Mouse (Mus musculus) midbrain, embryonic 11.5 days (tissue): ENCODE measurements around the gene Gm49403. TPM values are rescaled to one million over a fixed set of nuclear protein-coding genes. Genes with fewer than 3 reads are reported as not detected.

Experiments used
- ATAC-seq: fragments of 200-750 bp; cut with Nextera tagmentation; 2 replicates; pipeline ENCODE4 v1.8.0; 2017; ENCODE audit warnings: moderate TSS enrichment, moderate library complexity; ENCODE audit not compliant: low FRiP score
- DNase-seq: peaks from one replicate; pipeline ENCODE4 v3.0.0; 2015; ENCODE audit warnings: low spot score; ENCODE audit errors: missing footprints
- H3K27ac ChIP-seq: fragments of 300-500 bp; sonication (generic); 2 replicates; pipeline ENCODE4 v1.5.1; 2014; ENCODE audit warnings: low read depth, low read length
- H3K27me3 ChIP-seq: fragments of 300-500 bp; sonication (generic); 2 replicates; pipeline ENCODE4 v1.6.1; 2014; ENCODE audit warnings: mild to moderate bottlenecking, low read length, moderate library complexity, mixed read lengths; ENCODE audit not compliant: control insufficient read depth, insufficient read depth
- H3K36me3 ChIP-seq: fragments of 300-500 bp; sonication (generic); 2 replicates; pipeline ENCODE4 v1.6.1; 2014; ENCODE audit warnings: mild to moderate bottlenecking, low read length, moderate library complexity, mixed read lengths; ENCODE audit not compliant: control insufficient read depth, insufficient read depth
- H3K4me1 ChIP-seq: fragments of 300-500 bp; sonication (generic); 2 replicates; pipeline ENCODE4 v1.6.1; 2014; ENCODE audit warnings: low read length; ENCODE audit not compliant: control insufficient read depth, insufficient read depth
- H3K4me2 ChIP-seq: fragments of 300-500 bp; sonication (generic); 2 replicates; pipeline ENCODE4 v1.6.1; 2014; ENCODE audit warnings: mild to moderate bottlenecking, moderate library complexity
- H3K4me3 ChIP-seq: fragments of 300-500 bp; sonication (generic); 2 replicates; pipeline ENCODE4 v1.5.1; 2014; ENCODE audit warnings: low read depth, low read length
- H3K9ac ChIP-seq: fragments of 300-500 bp; sonication (generic); 2 replicates; pipeline ENCODE4 v1.6.1; 2014; ENCODE audit warnings: low read length
- H3K9me3 ChIP-seq: fragments of 300-500 bp; sonication (generic); 2 replicates; pipeline ENCODE4 v1.6.1; 2016; ENCODE audit warnings: low read length; ENCODE audit not compliant: control insufficient read depth
- WGBS: fragments of 180-500 bp; shearing (Covaris S2); extraction: QIAGEN DNeasy Blood & Tissue Kit; methylation state at CpG from one replicate; pipeline ENCODE4 v1.1.7; 2014; 5-methylcytosine and 5-hydroxymethylcytosine counted together
- polyA plus RNA-seq: library from polyadenylated mRNA; unstranded; fragments of >200 nt; fragmentation: Nextera tagmentation; extraction: Ambion mirVana; gene quantifications from 2 replicates; pipeline ENCODE4 v1.2.1, GENCODE M21; 2014

The Gm49403 gene
- polyA plus RNA-seq, 1 experiment from 2014 or later, result not detected

GRCm38 (mm10) chr19:8898576-8898975, 14.8 kb downstream of the Gm49403 start:
- WGBS, result 18% methylated on average over 13 of the region's 13 CpGs

DNA sequence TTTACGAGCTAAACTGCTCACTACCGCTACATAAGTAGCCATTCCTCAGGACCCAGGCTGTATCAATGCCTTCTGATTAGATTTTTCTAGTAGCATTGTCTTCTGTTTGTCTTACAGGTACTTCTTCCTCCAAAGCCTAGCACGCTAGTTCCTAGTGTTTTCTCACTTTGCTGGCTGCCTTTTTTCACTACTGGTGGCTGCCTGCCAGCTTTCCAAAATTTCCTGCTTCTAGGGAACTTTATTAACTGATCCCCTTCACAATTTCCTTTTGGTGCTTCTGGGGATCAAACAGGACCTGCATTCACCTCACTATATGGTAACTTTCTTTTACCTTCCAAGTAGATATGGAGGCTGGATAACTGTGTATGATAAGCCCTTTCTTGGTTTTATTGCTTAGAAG, 15.3 kb downstream of the Gm49403 start:
- no peak overlapping the region for H3K27ac ChIP-seq

More at GRCm38 (mm10) chr19:8898576-8898975, 14.8 kb downstream of the Gm49403 start:
- H3K27ac ChIP-seq, result peak overlapping the region; percentile 50; the same call in 1 of the 2 replicates
- no peak for DNase-seq
- no peak for ATAC-seq
- no peaks in the 10 kb centered on the region for H3K9me3 ChIP-seq
- peaks cover 16% of the 10 kb centered on the region for H3K36me3 ChIP-seq
- peak overlapping the region; percentile 94 for H3K4me2 ChIP-seq
- H3K27me3 ChIP-seq, result no peaks in the 10 kb centered on the region
- H3K9ac ChIP-seq, result peak overlapping the region; percentile 97
- peaks cover 16% of the 10 kb centered on the region for H3K4me1 ChIP-seq
- H3K4me3 ChIP-seq, result peak overlapping the region; percentile 95

DNA sequence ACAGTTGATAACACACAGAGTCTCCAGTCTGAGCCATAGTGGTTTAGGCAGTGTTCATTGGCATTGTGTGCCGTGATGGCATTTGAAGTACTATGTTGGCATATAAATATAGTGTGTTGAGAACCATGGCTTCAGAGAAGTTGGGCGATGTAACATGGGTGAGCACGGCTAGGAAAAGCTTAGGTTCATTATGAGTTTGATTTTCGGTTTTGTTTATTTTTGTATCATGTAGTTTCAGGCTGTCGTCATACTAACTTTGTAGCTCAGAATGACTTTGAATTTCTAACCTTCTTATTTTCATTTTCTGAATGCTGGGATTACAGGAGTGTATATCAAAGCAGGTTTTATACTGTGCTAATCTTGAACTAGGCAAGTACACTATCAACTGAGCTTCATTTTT, 19.7 kb downstream of the Gm49403 start:
- Histone ChIP-seq H3K4me3 (no peak overlapping the region), H3K4me1 (peaks cover 6% of the 10 kb centered on the region), H3K9me3 (no peaks in the 10 kb centered on the region), H3K36me3 (peaks cover 26% of the 10 kb centered on the region), H3K27me3 (no peaks in the 10 kb centered on the region), H3K9ac (no peak overlapping the region), H3K4me2 (no peak overlapping the region), H3K27ac (no peak overlapping the region)
- no peak for ATAC-seq
- WGBS, result 97% methylated on average over 5 of the region's 5 CpGs
- no peak for DNase-seq

More for the DNA sequence above, 15.3 kb downstream of the Gm49403 start:
- H3K9me3 ChIP-seq, result no peaks in the 10 kb centered on the region
- peaks cover 16% of the 10 kb centered on the region for H3K36me3 ChIP-seq
- no peak for DNase-seq
- H3K4me3 ChIP-seq, result peak overlapping the region; percentile 95
- H3K4me2 ChIP-seq, result peak overlapping the region; percentile 94
- 70% methylated on average over 3 of the region's 3 CpGs for WGBS
- ATAC-seq, result no peak
- H3K9ac ChIP-seq, result peak overlapping the region; percentile 97
- no peaks in the 10 kb centered on the region for H3K27me3 ChIP-seq
- H3K4me1 ChIP-seq, result peaks cover 13% of the 10 kb centered on the region

- H3K27me3 ChIP-seq, result no peaks in the 10 kb centered on the region
- ATAC-seq (no peak), DNase-seq (no peak)
- H3K36me3 ChIP-seq, result peaks cover 51% of the 10 kb centered on the region
- no peak overlapping the region for H3K4me3 ChIP-seq
- no peak overlapping the region for H3K27ac ChIP-seq
- no peak overlapping the region for H3K9ac ChIP-seq
- H3K4me2 ChIP-seq, result no peak overlapping the region
- no peaks in the 10 kb centered on the region for H3K4me1 ChIP-seq
- H3K9me3 ChIP-seq, result no peaks in the 10 kb centered on the region
- 95% methylated on average over 6 of the region's 6 CpGs for WGBS
Measured at GRCm38 (mm10) chr19:8908531-8908930, 24.8 kb downstream of the Gm49403 start.

DNA sequence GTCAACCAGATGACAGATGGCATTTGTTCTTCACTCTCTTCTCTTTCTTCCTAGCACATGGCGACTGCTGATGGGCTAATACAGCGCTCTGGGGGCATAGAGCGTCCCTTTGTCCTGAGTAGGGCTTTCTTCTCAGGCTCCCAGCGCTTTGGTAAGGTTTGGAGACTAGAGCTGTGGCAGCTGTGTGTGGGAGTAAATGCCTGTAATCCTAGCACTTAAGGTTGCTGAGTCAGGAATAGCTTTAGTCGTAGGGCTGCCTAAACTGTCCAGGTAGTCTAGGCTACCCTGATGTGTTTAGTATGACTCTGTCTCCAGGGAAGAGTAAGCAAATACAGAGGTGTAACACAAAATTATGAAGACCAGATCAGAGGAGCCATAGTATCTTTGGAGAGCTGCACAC, 28.1 kb downstream of the Gm49403 start:
- H3K36me3 ChIP-seq, result peaks cover 67% of the 10 kb centered on the region
- no peaks in the 10 kb centered on the region for H3K27me3 ChIP-seq
- no peaks in the 10 kb centered on the region for H3K9me3 ChIP-seq
- H3K4me1 ChIP-seq, result no peaks in the 10 kb centered on the region
- H3K9ac ChIP-seq, result no peak overlapping the region
- DNase-seq (no peak), ATAC-seq (no peak)
- no peak overlapping the region for H3K4me3 ChIP-seq
- no peak overlapping the region for H3K27ac ChIP-seq
- no peak overlapping the region for H3K4me2 ChIP-seq
- WGBS, result 85% methylated on average over 5 of the region's 5 CpGs

- DNase-seq (no peak), ATAC-seq (no peak)
- 95% methylated on average over 3 of the region's 3 CpGs for WGBS
- Histone ChIP-seq H3K4me1 (no peaks in the 10 kb centered on the region), H3K27ac (no peak overlapping the region), H3K9me3 (no peaks in the 10 kb centered on the region), H3K27me3 (no peaks in the 10 kb centered on the region), H3K4me2 (no peak overlapping the region), H3K4me3 (no peak overlapping the region), H3K9ac (no peak overlapping the region), H3K36me3 (peaks cover 52% of the 10 kb centered on the region)
Measured at GRCm38 (mm10) chr19:8914212-8914611, 30.5 kb downstream of the Gm49403 start.

DNA sequence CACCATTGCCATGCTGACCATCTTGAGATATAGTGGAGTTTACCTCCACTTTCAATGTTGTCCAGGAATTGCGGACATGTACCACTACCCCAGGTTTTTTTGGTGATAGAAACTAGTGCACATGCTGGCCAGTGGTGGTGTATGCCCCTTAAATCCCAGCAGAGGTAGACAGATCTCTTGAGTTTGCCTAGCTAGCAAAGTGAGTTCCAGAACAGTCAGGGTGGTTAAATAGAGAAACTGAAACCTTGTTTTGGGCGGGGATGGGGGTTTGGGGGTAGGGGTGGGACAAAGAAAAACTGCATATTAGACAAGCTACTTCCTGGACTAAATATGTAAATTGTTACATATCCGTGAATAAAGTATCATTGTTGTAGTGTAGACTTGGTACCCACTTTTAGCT, 35.3 kb downstream of the Gm49403 start:
- Histone ChIP-seq H3K36me3 (peaks cover 23% of the 10 kb centered on the region), H3K9me3 (no peaks in the 10 kb centered on the region), H3K9ac (no peak overlapping the region), H3K4me1 (peaks cover 14% of the 10 kb centered on the region), H3K4me3 (no peak overlapping the region), H3K27me3 (no peaks in the 10 kb centered on the region), H3K4me2 (no peak overlapping the region), H3K27ac (no peak overlapping the region)
- ATAC-seq (no peak), DNase-seq (no peak)
- 91% methylated on average over 3 of the region's 3 CpGs for WGBS

DNA sequence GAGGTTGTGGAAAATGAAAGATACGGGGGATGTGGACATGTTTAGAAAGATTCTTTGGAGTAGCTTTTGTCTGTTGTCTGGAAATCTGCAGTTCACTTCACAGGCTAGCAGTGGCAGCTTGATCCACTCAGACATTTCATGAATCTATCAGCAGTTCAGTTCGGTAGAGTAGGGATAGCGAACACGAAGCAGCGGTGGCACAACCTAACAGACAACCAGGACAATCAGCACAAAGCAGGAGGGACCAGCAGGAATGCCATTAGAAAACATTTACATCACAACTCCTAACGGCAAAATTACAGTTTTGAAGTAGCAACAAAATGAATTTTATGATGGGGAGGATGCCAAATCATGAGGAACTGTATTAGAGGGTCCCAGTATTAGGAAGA, 35.9 kb downstream of the Gm49403 start:
- no peak for ATAC-seq
- Histone ChIP-seq H3K4me2 (peak overlapping the region; percentile 70), H3K9me3 (no peaks in the 10 kb centered on the region), H3K36me3 (peaks cover 17% of the 10 kb centered on the region), H3K27ac (peak overlapping the region; percentile 60; the same call in 1 of the 2 replicates), H3K4me1 (peaks cover 14% of the 10 kb centered on the region), H3K4me3 (peak overlapping the region; percentile 77), H3K27me3 (no peaks in the 10 kb centered on the region), H3K9ac (peak overlapping the region; percentile 73)
- no peak for DNase-seq
- 74% methylated on average over 6 of the region's 6 CpGs for WGBS

- peak within 1 kb of the TSS; percentile 60 for H3K27ac ChIP-seq
- peak within 1 kb of the TSS; percentile 73 for H3K9ac ChIP-seq
- no peaks in the 10 kb centered on the region for H3K9me3 ChIP-seq
- ATAC-seq (peak; percentile 99), DNase-seq (peak; percentile 99)
- H3K4me1 ChIP-seq, result peaks cover 14% of the 10 kb centered on the region
- peaks cover 12% of the 10 kb centered on the region for H3K36me3 ChIP-seq
- H3K4me2 ChIP-seq, result peak within 1 kb of the TSS; percentile 70
- 4% methylated on average over 40 of the region's 50 CpGs for WGBS
- H3K4me3 ChIP-seq, result peak within 1 kb of the TSS; percentile 77
- H3K27me3 ChIP-seq, result no peaks in the 10 kb centered on the region
Measured at GRCm38 (mm10) chr19:8920073-8920736, 36.5 kb downstream of the Gm49403 start, which contains the start of gene B3gat3. TSS of gene B3gat3 (plus strand) at chr19:8920374.
